Mouse (Mus musculus) heart, adult 11 months (tissue): ENCODE measurements at regions not wholly inside any gene's neighbourhood (a gene's known extent, or its start where the extent isn't known, plus 50 kb on each side); places are given as distances from the start of the nearest gene placed in this dataset.
"Not testable (repeated sequence)": the region's sequence is repeated elsewhere in the genome, so short reads cannot be mapped to it uniquely, and the experiment has no call there.

Experiments used
- DNase-seq: peaks from one replicate; pipeline ENCODE4 v3.0.0; 2022

- no peak for DNase-seq
Observed at GRCm38 (mm10) chr3:36387431-36387830, 88.3 kb downstream of the Anxa5 start.

- DNase-seq: peak; percentile 78
Observed at GRCm38 (mm10) chr3:36383438-36383945, 92.2 kb downstream of the Anxa5 start.

- peak; percentile 4 for DNase-seq
Observed at GRCm38 (mm10) chr3:36381621-36382193, 94.0 kb downstream of the Anxa5 start.

- no peak for DNase-seq
Observed at GRCm38 (mm10) chr3:36375722-36376121, 100.0 kb downstream of the Anxa5 start.

DNA sequence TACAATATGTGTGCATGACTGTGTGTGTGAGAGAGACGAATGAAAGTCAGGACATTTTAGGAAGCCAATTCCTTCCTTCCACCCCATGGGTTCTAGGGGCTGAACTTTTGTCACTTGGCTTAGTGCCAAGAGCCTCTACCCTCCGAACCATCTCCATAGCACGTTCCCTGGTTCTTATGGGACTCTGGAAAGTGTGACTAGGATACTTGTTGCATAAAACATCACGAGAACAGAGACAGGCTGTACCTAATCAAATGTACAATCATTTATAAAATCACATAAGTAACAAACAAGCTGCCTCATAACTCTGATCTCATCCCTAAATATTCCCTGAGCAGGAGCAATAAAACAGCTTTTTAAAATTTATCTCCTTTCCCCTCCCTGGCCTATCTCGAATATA lies 100.8 kb downstream of the Anxa5 start:
- DNase-seq: no peak

DNA sequence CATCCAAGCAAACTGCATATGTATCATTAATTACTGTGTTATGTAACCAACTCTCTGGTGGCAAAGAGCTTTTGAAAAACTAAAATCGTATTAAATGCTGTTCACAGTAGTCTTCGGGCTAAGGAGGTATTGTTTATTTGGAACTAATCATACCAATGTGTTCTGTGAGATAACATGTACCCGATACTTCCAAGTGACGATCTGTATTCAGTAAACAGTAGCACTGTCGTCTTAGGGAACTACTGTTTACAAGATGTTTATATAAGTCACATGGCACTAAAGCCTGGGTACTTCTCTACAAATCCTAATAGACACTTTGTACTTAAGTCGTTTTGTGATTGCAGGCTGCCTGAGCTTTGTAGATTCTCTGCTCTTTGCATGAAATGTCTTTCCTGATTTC lies 114.8 kb downstream of the Anxa5 start:
- DNase-seq: no peak

GRCm38 (mm10) chr3:36354201-36354600 lies 121.5 kb downstream of the Anxa5 start:
- DNase-seq: not testable (repeated sequence)

GRCm38 (mm10) chr3:36352032-36352742 lies 123.5 kb downstream of the Anxa5 start:
- no peak for DNase-seq

DNA sequence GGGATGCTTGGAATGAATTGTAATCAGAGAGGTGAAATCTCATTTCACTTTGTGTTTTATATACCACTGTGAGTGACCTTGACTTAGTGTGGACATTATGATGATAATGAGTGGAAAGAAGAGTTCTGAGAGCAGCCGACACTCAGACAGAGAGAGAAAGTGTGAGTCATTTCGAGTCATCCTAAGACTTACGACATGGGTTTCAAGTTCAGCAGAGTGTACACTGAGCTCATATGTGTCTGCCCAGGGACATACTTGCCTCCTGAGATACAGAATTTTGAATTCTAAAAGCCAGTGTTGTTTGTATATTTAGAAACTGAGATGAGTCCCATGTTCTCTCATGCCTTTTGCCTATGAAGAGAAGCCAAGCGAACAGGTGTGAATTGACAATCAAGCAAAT lies 126.6 kb downstream of the Anxa5 start:
- no peak for DNase-seq

GRCm38 (mm10) chr3:36340889-36341533 lies 118.9 kb upstream of the Qrfpr start:
- no peak for DNase-seq

- no peak for DNase-seq
Observed at GRCm38 (mm10) chr3:36339656-36340055, 117.5 kb upstream of the Qrfpr start.

GRCm38 (mm10) chr3:36334279-36334678 lies 112.2 kb upstream of the Qrfpr start:
- DNase-seq: no peak

GRCm38 (mm10) chr3:36332016-36332415 lies 109.9 kb upstream of the Qrfpr start:
- no peak for DNase-seq

GRCm38 (mm10) chr3:36330656-36331055 lies 108.5 kb upstream of the Qrfpr start:
- no peak for DNase-seq

- no peak for DNase-seq
Observed at GRCm38 (mm10) chr3:36329631-36330030, 107.5 kb upstream of the Qrfpr start.

GRCm38 (mm10) chr3:36328927-36329326 lies 106.8 kb upstream of the Qrfpr start:
- no peak for DNase-seq

GRCm38 (mm10) chr3:36318635-36319034 lies 96.5 kb upstream of the Qrfpr start:
- no peak for DNase-seq

DNA sequence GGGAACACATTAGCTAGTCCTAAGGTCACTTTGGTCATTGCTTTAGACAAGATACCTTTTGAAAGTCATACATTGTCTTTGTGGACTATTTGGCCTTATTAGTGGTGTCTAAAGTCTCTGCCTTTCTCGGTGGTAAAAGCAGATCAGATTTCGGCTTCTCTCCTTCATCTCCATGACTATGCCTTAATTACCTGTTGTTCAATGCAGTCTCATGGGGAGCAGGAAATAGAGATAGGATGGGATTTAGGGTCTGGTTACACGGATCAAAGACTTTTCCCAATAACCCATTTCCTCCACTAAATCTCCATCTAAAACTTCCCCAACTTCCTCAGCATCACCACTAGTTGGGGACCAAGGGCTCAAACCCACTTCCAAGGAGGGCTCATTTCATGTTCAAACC lies 89.2 kb upstream of the Qrfpr start:
- no peak for DNase-seq

GRCm38 (mm10) chr3:36310642-36311267 lies 88.6 kb upstream of the Qrfpr start:
- no peak for DNase-seq

DNA sequence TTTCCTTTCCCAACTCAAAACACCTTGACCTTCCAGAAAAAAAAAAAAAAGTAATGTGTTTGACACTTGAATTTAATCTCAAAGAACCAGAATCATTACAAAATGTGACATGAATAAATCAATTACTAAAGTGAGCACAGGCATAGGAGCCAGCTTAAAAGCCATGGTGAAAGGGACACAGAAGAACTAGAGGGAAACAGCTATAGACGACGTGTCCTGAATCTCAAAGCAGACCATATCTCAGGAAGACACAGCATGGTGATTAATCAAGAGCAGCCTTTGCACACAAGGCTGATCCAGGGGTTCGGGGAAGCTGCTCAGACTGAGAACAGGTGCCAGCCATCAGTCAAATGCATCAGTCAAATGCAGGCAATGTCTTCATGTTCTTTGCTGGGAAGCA lies 74.7 kb upstream of the Qrfpr start:
- DNase-seq: no peak

GRCm38 (mm10) chr3:36291971-36292370 lies 69.9 kb upstream of the Qrfpr start:
- no peak for DNase-seq

GRCm38 (mm10) chr3:36284066-36284465 lies 62.0 kb upstream of the Qrfpr start:
- no peak for DNase-seq

- no peak for DNase-seq
Observed at GRCm38 (mm10) chr3:36275502-36275901, 53.4 kb upstream of the Qrfpr start.
